Mouse (Mus musculus): ENCODE results near the gene Nup93. TPM values are rescaled to one million over a fixed set of nuclear protein-coding genes. Genes with fewer than 3 reads are reported as not detected.

The Nup93 gene
- total and polyA plus RNA-seq, 3 experiments = 46.0 to 99.6 (median 88.3) TPM

DNA sequence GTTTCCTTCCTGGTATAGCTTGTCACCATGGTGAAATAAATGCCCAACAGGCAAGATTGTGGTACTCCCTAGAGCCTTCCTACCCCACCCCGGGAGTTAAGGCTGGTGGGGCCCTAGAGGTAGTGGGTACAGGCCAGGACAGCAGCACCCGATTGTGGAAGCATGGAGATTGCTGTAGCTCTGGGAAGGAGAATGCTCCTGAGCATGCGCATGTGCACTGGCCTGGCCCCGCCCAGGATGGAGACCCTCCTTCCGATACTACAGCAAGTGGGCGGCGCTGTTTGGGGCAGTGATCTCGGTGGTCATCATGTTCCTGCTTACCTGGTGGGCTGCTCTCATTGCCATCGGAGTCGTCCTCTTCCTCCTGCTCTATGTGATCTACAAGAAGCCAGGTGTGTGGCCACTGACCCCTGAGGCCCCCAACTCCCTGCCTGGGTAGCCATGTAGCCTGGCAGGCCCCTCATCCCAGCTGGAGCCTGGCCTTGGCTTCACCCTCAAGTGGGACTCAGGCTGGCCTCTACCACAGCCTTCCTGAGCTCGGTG, 129.5 kb downstream of the Nup93 start:
- Histone ChIP-seq H3K4me1 (ENCODE audit: control insufficient read depth in 1 of 2, insufficient read depth in 2 of 2) (peaks cover 11 to 47% of the 10 kb centered on the region in 2 experiments), H3K27me3 (replicated peaks) (no peaks in the 10 kb centered on the region), H3K27ac (ENCODE audit: insufficient read depth, low read depth) (no peak overlapping the region), H3K4me3 (replicated peaks in 1 of 3; ENCODE audit: low read depth in 2 of 3, low read length in 2 of 3, poor library complexity in 1 of 3) (no peak overlapping the region), H3K79me2 (replicated peaks; ENCODE audit: control insufficient read depth, extremely low read depth, insufficient read depth, poor library complexity, severe bottlenecking) (no peaks in the 10 kb centered on the region), H3K4me2 (ENCODE audit: insufficient read depth, low read depth, poor library complexity, severe bottlenecking) (no peak overlapping the region), H3K9me3 (replicated peaks; ENCODE audit: low read length) (no peaks in the 10 kb centered on the region), H3K36me3 (replicated peaks in 1 of 2; ENCODE audit: control insufficient read depth in 1 of 2, insufficient read depth in 1 of 2, low read length in 1 of 2) (no peaks in the 10 kb centered on the region), H3K9ac (ENCODE audit: insufficient read depth, low read depth) (no peak overlapping the region)
- dilution Hi-C loops (cut with MboI; ENCODE audit: extremely low pct_ligation_motif_present, extremely low pct_unique_long_range_greater_than_20kb, low sequenced_read_pairs) (no loop called here), in situ Hi-C loops (cut with MboI; ENCODE audit: low pct_ligation_motif_present, low pct_unique_long_range_greater_than_20kb, low sequenced_read_pairs) (no loop called here)
- DNase-seq (ENCODE audit: extremely low read depth) = no peak
- no peak for TF ChIP-seq MAFK (IDR thresholded peaks at IDR 0.05; ENCODE audit: insufficient replicate concordance, low read length)
- no peak for TF ChIP-seq IRF4 (IDR thresholded peaks at IDR 0.05; ENCODE audit: low read depth, low read length)
- TF ChIP-seq USF1 (IDR thresholded peaks at IDR 0.05; ENCODE audit: low read depth, low read length) = no peak
- TF ChIP-seq CHD2 (IDR thresholded peaks at IDR 0.05; ENCODE audit: low read length) = no peak
- TF ChIP-seq SMC3 (IDR thresholded peaks at IDR 0.05; ENCODE audit: low read depth, low read length) = no peak
- no peak for TF ChIP-seq ZC3H11A (IDR thresholded peaks at IDR 0.05; ENCODE audit: low read depth, low read length)
- no peak for TF ChIP-seq GABPA (IDR thresholded peaks at IDR 0.05; ENCODE audit: insufficient replicate concordance, low read depth, low read length)
- TF ChIP-seq BHLHE40 (IDR thresholded peaks at IDR 0.05; ENCODE audit: low read depth, low read length) = no peak
- TF ChIP-seq NRF1 (IDR thresholded peaks at IDR 0.05; ENCODE audit: low read depth, low read length) = no peak
- no peak for TF ChIP-seq E2F4 (IDR thresholded peaks at IDR 0.05; ENCODE audit: insufficient replicate concordance, low read depth, low read length)

DNA sequence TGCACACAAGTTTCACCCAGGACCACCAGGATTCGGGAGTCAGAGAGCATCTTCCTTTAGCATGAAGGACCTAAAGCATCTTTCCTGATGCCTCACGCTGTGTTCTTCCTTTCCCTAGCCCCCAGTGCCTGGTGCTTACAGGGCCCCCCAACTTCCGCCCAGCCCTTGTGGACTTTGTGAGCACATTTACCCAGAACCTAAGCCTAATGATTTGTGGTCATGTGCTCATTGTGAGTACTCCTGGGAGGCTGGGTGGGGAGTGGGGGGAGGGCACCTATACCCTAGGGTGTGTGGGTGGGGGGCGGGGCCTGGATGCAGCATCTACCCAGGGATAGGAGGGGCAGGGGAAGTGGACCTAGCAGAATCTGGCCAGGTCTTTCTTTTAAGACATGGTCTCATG, 131.3 kb downstream of the Nup93 start:
- Histone ChIP-seq H3K4me3 (replicated peaks in 1 of 3; ENCODE audit: low read depth in 2 of 3, low read length in 2 of 3, poor library complexity in 1 of 3) (peak overlapping the region in 2 of 3 experiments; percentile 15 to 73), H3K27ac (ENCODE audit: insufficient read depth, low read depth) (peak overlapping the region; percentile 87; the same call in 1 of the 2 replicates)
- in situ Hi-C loops (cut with MboI; ENCODE audit: low pct_ligation_motif_present, low pct_unique_long_range_greater_than_20kb, low sequenced_read_pairs) = no loop called here

DNA sequence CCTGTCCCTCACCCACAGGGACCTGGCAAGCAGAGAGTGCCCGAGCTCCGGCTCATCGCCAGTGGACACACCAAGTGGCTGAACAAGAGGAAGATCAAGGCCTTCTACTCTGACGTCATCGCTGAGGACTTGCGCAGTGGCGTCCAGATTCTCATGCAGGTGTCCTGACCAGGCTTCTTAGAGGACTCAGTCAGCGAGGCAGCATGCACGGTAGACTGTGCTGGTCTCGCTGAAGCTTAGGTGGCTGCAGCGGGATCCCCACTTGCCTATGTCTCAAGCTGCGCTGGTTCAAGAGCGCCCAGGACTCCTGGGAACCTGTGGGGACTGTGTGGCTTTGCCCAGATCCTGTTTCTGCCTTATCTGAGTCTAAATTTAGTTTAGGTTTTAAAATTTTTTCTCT, 131.9 kb downstream of the Nup93 start:
- Histone ChIP-seq H3K27ac (ENCODE audit: insufficient read depth, low read depth) (peak overlapping the region; percentile 87), H3K4me3 (replicated peaks in 1 of 3; ENCODE audit: low read depth in 2 of 3, low read length in 2 of 3, poor library complexity in 1 of 3) (peak overlapping the region; percentile 15 to 73 (median 42)), H3K4me2 (ENCODE audit: insufficient read depth, low read depth, poor library complexity, severe bottlenecking) (peak overlapping the region; percentile 90), H3K9me3 (replicated peaks; ENCODE audit: low read length) (no peaks in the 10 kb centered on the region), H3K36me3 (replicated peaks in 1 of 2; ENCODE audit: control insufficient read depth in 1 of 2, insufficient read depth in 1 of 2, low read length in 1 of 2) (no peaks in the 10 kb centered on the region), H3K4me1 (ENCODE audit: control insufficient read depth in 1 of 2, insufficient read depth in 2 of 2) (peaks cover 11 to 38% of the 10 kb centered on the region in 2 experiments), H3K79me2 (replicated peaks; ENCODE audit: control insufficient read depth, extremely low read depth, insufficient read depth, poor library complexity, severe bottlenecking) (no peaks in the 10 kb centered on the region), H3K27me3 (replicated peaks) (no peaks in the 10 kb centered on the region), H3K9ac (ENCODE audit: insufficient read depth, low read depth) (peak overlapping the region; percentile 79)
- TF ChIP-seq MEF2A (IDR thresholded peaks at IDR 0.05; ENCODE audit: borderline replicate concordance, low read depth, low read length) = peak; percentile 46; the same call in 1 of the 2 replicates
- TF ChIP-seq MAFK (IDR thresholded peaks at IDR 0.05; ENCODE audit: insufficient replicate concordance, low read length) = 0 out of 2 replicates have a peak, but pooled peaks have one; percentile 11
- peak; percentile 37 for TF ChIP-seq JUN (IDR thresholded peaks at IDR 0.05; ENCODE audit: insufficient read depth, low read depth, low read length)
- no peak for TF ChIP-seq ZNF384 (IDR thresholded peaks at IDR 0.05; ENCODE audit: low read depth, low read length)
- peak; percentile 80 for TF ChIP-seq TCF12 (IDR thresholded peaks at IDR 0.05; ENCODE audit: low read depth, low read length)
- TF ChIP-seq HCFC1 (IDR thresholded peaks at IDR 0.05; ENCODE audit: low read depth, low read length) = no peak
- 0 out of 2 replicates have a peak, but pooled peaks have one; percentile 26 for TF ChIP-seq ZMIZ1 (IDR thresholded peaks at IDR 0.05; ENCODE audit: low read depth, low read length)
- TF ChIP-seq MYC (IDR thresholded peaks at IDR 0.05; ENCODE audit: low read depth, low read length) = peak; percentile 85
- TF ChIP-seq IRF4 (IDR thresholded peaks at IDR 0.05; ENCODE audit: low read depth, low read length) = 0 out of 2 replicates have a peak, but pooled peaks have one; percentile 46
- no peak for TF ChIP-seq PAX5 (IDR thresholded peaks at IDR 0.05; ENCODE audit: low read length)
- TF ChIP-seq TBP (conservative IDR thresholded peaks at IDR 0.05; ENCODE audit: low read depth, low read length) = peak; percentile 78
- TF ChIP-seq JUND (conservative IDR thresholded peaks at IDR 0.05; ENCODE audit: low read depth, low read length) = peak; percentile 72
- TF ChIP-seq NELFE (IDR thresholded peaks at IDR 0.05; ENCODE audit: low read depth, low read length) = 0 out of 2 replicates have a peak, but pooled peaks have one; percentile 32
- peak; percentile 70 for TF ChIP-seq POLR2A (IDR thresholded peaks at IDR 0.05; ENCODE audit: low read depth, low read length)
- peak; percentile 36; the same call in 1 of the 2 replicates for TF ChIP-seq ELF1 (IDR thresholded peaks at IDR 0.05; ENCODE audit: low read depth, low read length)
- TF ChIP-seq NRF1 (IDR thresholded peaks at IDR 0.05; ENCODE audit: low read depth, low read length) = peak; percentile 87
- dilution Hi-C loops (cut with MboI; ENCODE audit: extremely low pct_ligation_motif_present, extremely low pct_unique_long_range_greater_than_20kb, low sequenced_read_pairs) = no loop called here
- DNase-seq (ENCODE audit: extremely low read depth) = peak; percentile 61
- in situ Hi-C loops (cut with MboI; ENCODE audit: low pct_ligation_motif_present, low pct_unique_long_range_greater_than_20kb, low sequenced_read_pairs) = no loop called here

More for the DNA sequence above, 131.3 kb downstream of the Nup93 start:
- Histone ChIP-seq H3K36me3 (replicated peaks in 1 of 2; ENCODE audit: control insufficient read depth in 1 of 2, insufficient read depth in 1 of 2, low read length in 1 of 2) (no peaks in the 10 kb centered on the region), H3K4me1 (ENCODE audit: control insufficient read depth in 1 of 2, insufficient read depth in 2 of 2) (peaks cover 11 to 44% of the 10 kb centered on the region in 2 experiments), H3K27me3 (replicated peaks) (no peaks in the 10 kb centered on the region), H3K79me2 (replicated peaks; ENCODE audit: control insufficient read depth, extremely low read depth, insufficient read depth, poor library complexity, severe bottlenecking) (no peaks in the 10 kb centered on the region), H3K9me3 (replicated peaks; ENCODE audit: low read length) (no peaks in the 10 kb centered on the region), H3K9ac (ENCODE audit: insufficient read depth, low read depth) (peak overlapping the region; percentile 79), H3K4me2 (ENCODE audit: insufficient read depth, low read depth, poor library complexity, severe bottlenecking) (peak overlapping the region; percentile 90)
- TF ChIP-seq ZMIZ1 (IDR thresholded peaks at IDR 0.05; ENCODE audit: low read depth, low read length) (0 out of 2 replicates have a peak, but pooled peaks have one; percentile 4), CTCF (conservative IDR thresholded peaks at IDR 0.05 in 1 of 2, IDR thresholded peaks at IDR 0.05 in 1 of 2; ENCODE audit: low read depth in 2 of 2, low read length in 2 of 2) (no peak)
- no peak for DNase-seq (ENCODE audit: extremely low read depth)
- dilution Hi-C loops (cut with MboI; ENCODE audit: extremely low pct_ligation_motif_present, extremely low pct_unique_long_range_greater_than_20kb, low sequenced_read_pairs) = no loop called here
